Mouse (Mus musculus): ENCODE measurements around the gene Coro1c.

Gene Coro1c

GRCm38 (mm10) chr5:113908592-113909441 lies at the start of gene Coro1c:
Gene Coro1c, minus strand, starts transcription at chr5:113908758.
- peak; percentile 97 to 99 for DNase-seq (ENCODE audit: low spot score in 2 of 2)

- peak; percentile 62 to 79 for DNase-seq (ENCODE audit: low spot score in 2 of 2)
These were observed 48.0 kb upstream of the Coro1c start for GRCm38 (mm10) chr5:113956510-113956909.

GRCm38 (mm10) chr5:113955691-113956090 lies 47.1 kb upstream of the Coro1c start:
- DNase-seq (ENCODE audit: low spot score in 2 of 2) = no peak

DNA sequence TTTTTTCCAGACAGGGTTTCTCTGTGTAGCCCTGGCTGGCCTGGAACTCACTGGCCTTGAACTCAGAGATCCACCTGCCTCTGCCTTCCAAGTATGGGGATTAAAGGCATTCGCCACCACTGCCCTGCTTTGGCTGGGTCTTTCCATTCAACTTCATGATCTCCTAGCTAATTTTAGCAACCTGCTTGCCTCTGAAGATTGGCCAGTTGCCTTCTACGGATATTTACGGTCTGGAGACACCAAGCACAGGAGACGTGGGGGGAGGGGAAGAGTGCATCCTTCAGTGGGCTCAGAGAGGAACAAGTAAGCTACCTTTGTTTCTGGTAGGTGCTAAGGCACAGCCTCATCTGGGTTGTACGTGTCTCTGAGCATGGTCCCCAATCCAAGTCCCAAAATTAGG lies 46.7 kb upstream of the Coro1c start:
- DNase-seq (ENCODE audit: low spot score in 2 of 2) = peak in 1 of 2 experiments; percentile 42

DNA sequence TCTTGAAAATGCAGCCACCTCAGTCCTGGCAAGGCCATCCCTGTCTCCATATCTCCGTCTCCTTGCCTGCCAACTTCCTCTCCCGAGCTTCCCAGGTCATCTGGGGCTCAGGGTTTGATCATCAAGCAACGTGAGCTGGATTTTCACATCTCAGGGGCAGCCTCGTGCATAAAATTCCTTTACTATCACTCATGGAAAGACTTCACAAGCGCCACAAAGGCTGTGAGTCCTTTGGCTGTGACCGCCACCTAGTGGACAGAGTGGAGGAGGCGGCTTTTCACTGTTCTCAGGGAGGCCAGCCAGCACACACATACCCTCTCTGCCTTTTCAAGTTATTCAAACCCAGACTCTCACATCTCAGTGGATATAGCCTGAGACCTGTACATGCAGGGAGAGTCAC lies 45.9 kb upstream of the Coro1c start:
- peak; percentile 76 to 90 for DNase-seq (ENCODE audit: low spot score in 2 of 2)

DNA sequence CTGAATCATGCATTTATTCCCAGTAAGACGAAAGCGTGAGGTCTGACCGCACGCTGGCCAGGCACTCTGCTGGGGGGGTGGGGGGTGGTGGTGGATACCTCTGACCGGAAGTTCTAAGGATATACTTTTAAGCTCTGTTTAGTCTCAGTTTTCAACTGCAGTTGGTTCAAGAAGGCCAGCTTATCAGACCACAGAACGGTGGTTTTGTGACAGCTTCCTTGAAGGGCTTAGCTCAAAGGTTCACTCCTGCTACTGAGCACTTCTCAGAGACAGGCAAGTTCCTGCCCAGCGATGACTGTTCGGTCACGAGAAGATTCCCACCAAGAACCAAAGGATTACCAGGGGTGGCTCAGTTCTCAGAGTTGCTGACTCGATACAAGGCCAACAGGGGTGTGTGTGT lies 44.0 kb upstream of the Coro1c start:
- DNase-seq (ENCODE audit: low spot score in 2 of 2) = no peak

GRCm38 (mm10) chr5:113951693-113952071 lies 43.1 kb upstream of the Coro1c start:
- DNase-seq (ENCODE audit: low spot score in 2 of 2) = no peak

GRCm38 (mm10) chr5:113950786-113951692 lies 42.5 kb upstream of the Coro1c start:
- DNase-seq (ENCODE audit: low spot score in 2 of 2) = no peak

DNA sequence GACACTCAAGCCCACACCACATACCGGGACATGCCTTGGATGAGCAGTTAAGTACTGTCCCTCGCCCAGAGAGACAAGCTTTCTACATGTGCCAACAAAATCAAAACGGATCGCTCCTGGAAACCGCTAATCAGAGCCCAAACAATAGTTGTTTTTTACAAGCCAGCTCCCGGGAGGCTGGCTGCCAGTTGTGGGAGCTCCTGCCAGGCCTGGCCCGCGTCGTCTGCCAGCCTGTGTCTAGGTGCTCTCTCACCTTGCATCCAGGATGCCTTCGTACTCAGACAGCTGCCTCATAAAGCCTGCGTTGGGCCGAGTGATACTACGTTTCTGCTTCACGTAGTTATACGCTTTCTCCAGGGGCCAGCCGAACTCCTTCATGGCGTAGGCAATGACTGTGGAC lies 41.6 kb upstream of the Coro1c start:
- DNase-seq (ENCODE audit: low spot score in 2 of 2) = no peak

DNA sequence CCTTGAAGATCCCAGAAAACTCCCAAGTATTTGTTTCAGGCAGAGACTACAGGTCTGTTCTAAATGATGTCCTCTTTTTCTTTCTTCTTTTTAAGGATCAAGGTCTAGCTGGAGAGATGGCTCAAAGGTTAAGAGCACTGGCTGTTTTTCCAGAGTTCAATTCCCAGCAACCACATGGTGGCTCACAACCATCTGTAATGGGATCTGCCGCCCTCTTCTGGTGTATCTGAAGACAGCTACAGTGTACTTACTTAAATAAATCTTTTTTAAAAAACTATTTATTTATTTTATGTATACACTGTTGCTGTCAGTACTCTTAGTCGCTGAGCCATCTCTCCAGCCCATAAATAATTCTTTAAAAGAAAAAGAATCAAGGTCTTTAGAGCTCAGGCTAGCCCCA lies 38.7 kb upstream of the Coro1c start:
- no peak for DNase-seq (ENCODE audit: low spot score in 2 of 2)

DNA sequence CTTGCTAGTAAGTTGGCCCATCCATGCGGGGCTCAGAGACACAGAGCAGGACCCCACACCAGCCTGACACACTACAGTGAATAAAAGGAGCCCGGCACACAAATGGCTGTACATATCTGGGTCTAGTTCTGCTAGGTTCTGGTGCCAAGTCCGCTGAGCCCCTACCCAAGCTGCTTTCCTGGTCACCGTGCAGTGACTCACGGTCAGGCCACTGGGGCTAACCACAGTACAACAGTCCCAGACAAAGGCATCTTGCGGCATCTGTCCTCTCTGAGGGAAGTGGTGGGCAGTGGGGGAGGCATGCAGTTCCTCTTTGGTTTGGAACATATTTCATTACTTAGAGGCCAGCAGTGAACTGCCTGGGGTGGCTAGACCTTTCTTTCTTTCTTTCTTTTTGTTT lies 36.6 kb upstream of the Coro1c start:
- DNase-seq (ENCODE audit: low spot score in 2 of 2) = peak; percentile 47 to 68

DNA sequence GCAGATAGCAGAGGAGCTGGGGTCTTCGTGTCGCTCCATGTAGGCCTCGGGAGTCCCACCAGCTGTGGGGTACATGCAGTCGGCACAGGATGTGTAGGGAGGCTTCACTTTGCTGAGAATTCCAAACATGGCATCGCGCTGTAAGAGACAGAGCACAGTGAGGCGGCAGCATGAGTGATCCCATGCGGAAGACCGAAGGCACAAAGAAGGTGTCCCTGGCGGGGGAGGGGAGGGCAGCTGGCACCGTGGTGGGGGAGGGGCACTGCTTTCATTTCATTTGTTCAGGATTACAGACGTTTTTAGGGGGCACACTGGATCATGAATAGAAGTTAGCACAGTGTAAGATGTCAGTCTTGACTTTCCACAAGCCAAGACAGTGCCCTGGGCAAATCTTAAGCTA lies 34.8 kb upstream of the Coro1c start:
- DNase-seq (ENCODE audit: low spot score in 2 of 2) = no peak

GRCm38 (mm10) chr5:113942580-113942979 lies 34.0 kb upstream of the Coro1c start:
- DNase-seq (ENCODE audit: low spot score in 2 of 2) = no peak

DNA sequence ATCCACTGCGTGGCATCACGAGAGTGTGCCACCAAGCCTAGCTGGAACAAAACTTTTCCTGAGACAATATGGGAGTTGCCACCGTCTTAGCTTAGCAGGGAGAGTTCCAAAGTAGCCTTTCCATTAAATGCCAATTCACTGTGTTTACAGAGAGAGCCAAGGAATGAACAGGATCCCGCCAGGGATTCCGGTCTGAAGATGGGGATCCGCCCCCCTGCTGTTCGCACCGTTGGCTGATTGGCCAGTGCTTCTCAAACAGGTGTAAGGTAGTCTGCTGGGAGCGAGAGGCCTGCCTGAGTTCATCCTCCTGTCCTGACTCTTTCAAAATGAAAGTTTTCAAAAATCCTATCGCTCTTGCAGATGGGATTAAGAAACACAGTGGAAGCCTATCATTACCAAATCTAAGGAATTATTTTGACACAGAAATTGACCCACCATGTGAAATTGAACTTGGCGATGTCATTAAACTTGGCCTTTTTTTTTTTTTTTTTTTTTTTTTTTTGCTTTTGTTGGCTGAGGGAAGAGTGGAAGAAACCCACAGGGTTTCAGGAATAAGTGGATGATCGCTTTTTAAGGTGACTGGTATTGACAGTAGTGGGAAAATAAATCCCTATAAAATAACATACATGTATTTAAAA lies 30.8 kb upstream of the Coro1c start:
- no peak for DNase-seq (ENCODE audit: low spot score in 2 of 2)

GRCm38 (mm10) chr5:113937650-113938049 lies 29.1 kb upstream of the Coro1c start:
- DNase-seq (ENCODE audit: low spot score in 2 of 2) = no peak

GRCm38 (mm10) chr5:113933889-113934288 lies 25.3 kb upstream of the Coro1c start:
- DNase-seq (ENCODE audit: low spot score in 2 of 2) = no peak

DNA sequence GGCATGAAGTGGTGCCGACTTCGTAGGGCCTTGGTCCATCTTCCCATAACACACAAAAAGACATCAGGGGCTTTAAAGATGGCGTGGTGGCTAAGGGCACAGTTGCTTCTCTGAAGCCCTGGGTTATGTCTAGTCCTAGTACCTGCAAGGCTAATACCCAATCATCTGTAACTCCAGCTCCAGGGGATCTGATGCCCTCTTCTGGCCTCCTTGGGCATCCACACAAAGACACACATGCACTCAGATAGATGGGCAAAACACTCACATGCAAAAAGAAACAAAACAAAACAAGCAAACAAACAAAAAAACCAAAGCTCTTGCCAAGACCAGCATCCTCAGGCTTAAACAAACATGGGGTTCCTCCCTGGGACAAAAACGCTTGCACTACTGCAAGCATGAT lies 24.9 kb upstream of the Coro1c start:
- no peak for DNase-seq (ENCODE audit: low spot score in 2 of 2)

DNA sequence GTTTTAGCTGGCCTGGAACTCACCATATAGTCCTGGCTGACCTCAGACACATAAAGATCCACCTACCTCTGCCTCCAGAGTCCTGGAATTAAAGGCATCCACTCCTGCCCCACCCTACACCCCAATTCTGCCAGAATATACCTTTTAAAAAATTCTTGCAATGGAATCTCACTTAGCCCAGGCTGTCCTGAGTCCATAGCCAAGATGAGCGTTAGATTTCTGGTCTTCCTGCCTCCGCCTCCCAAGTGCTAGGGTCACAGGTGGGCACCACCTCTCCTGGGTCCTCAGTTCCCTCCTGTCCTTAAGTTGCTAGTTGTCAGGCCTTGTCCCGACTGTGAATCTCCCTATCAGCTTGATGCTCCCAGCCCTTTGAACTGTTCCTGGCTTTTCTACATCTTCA lies 23.8 kb upstream of the Coro1c start:
- no peak for DNase-seq (ENCODE audit: low spot score in 2 of 2)

DNA sequence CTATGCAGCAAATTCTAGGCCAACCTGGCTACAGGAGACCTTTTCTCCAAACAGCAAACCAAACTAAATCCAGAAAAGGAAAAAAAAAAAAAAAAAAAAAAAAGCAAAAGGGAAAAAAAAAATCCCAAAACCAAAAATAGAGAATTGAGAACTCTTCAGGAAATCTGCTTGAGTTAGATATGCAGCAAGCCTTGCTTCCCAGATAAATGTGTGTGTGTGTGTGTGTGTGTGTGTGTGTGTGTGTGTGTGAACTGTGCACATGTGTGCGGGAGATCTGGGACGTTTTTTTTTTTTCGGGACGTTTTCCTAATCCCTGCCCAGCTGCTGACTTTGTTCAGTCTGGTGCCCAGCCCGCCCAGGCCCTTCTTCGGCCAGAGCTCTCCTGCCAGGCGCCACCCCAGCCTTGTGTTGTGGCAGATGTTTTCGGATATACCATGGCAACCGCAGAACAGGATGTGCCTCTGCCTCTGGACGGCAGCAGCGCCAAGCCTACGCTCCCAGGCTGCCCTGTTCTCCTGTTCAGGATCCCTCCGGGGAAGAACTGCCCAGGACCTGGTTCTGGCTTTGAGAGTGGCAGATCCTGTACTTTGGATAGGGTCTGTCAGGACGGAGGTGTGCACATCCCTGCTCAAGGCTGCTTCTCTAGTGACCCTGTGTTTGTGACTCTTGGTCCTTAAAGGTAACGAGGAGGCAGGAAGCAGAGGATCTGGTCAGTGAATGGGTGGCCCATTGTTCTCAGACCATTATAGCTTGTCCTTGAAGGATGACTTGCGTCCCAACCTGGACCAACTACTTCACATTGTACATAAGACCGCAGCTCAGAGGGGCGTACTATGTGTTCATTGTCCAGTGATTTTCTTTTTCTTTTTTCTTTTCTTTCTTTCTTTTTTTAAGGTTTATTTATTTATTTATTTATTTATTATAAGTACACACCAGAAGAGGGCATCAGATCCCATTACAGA lies 22.4 kb upstream of the Coro1c start:
- DNase-seq (ENCODE audit: low spot score in 2 of 2) = peak; percentile 87 to 90

GRCm38 (mm10) chr5:113929950-113930647 lies 21.5 kb upstream of the Coro1c start:
- peak; percentile 62 to 69 for DNase-seq (ENCODE audit: low spot score in 2 of 2)

All from heart, adult 9 months (tissue).